ENCODE assay signal across 8 mouse cellular contexts in genomic region chr7:132810368-132810767, GRCm38 (mm10). TPM values are rescaled to one million over a fixed set of nuclear protein-coding genes. Genes with fewer than 3 reads are reported as not detected.
A peak's percentile ranks its signal among the peaks of the same experiment; 100 is the strongest.
DNase-seq lines count a peak whose midpoint lies in the region; ATAC-seq lines count a peak whose summit lies in the region.

No protein-coding gene starts in this region.

- intact Hi-C loops in left cerebral cortex, postnatal 36 days (cut with DNase I), result loop anchor here (5.0 to 10.0 kb wide), 5 partner anchors 42 to 236 kb away; partner anchors contain the start of genes Eef1akmt2 and Oat

- ATAC-seq in frontal cortex, adult (ENCODE audit: low TSS enrichment), result peak; percentile 26
- ATAC-seq in hindbrain, embryonic 13.5 days (ENCODE audit: low FRiP score), result peak; percentile 41; the same call in 1 of the 2 replicates
- ATAC-seq in midbrain, embryonic 12.5 days (ENCODE audit: low FRiP score, low read depth), result no peak

- H3K4me2 ChIP-seq in hindbrain, embryonic 13.5 days, result peak overlapping the region; percentile 94
- H3K4me2 ChIP-seq in midbrain, embryonic 12.5 days (replicated peaks), result peak overlapping the region; percentile 83

- peak; percentile 71 for DNase-seq in adrenal gland, postnatal 10 days
- DNase-seq in adrenal gland, postnatal 4 days (ENCODE audit: low spot score in 2 of 2), result no peak
- DNase-seq in cerebellum, adult 18-20 months, result peak; percentile 61 to 62
- DNase-seq in left cerebral cortex, postnatal 36 days (ENCODE audit: low spot score in 2 of 2), result peak; percentile 68 to 70
- DNase-seq in thymus, postnatal 36 days, result peak; percentile 24 to 40

- H3K4me1 ChIP-seq in hindbrain, embryonic 13.5 days (replicated peaks), result peaks cover 80% of the 10 kb centered on the region
- peaks cover 83% of the 10 kb centered on the region for H3K4me1 ChIP-seq in midbrain, embryonic 12.5 days

- H3K9ac ChIP-seq in hindbrain, embryonic 13.5 days, result peak overlapping the region; percentile 19; the same call in 1 of the 2 replicates
- no peak overlapping the region; the same call in 1 of the 2 replicates for H3K9ac ChIP-seq in midbrain, embryonic 12.5 days (replicated peaks)

- H3K36me3 ChIP-seq in hindbrain, embryonic 13.5 days, result no peaks in the 10 kb centered on the region
- no peaks in the 10 kb centered on the region for H3K36me3 ChIP-seq in midbrain, embryonic 12.5 days

- H3K27me3 ChIP-seq in hindbrain, embryonic 13.5 days, result no peaks in the 10 kb centered on the region
- no peaks in the 10 kb centered on the region for H3K27me3 ChIP-seq in midbrain, embryonic 12.5 days

- no peak overlapping the region for H3K4me3 ChIP-seq in hindbrain, embryonic 13.5 days
- no peak overlapping the region for H3K4me3 ChIP-seq in midbrain, embryonic 12.5 days

- 16% methylated on average over 6 of the region's 6 CpGs for WGBS in hindbrain, embryonic 13.5 days
- WGBS in midbrain, embryonic 12.5 days, result 12% methylated on average over 6 of the region's 6 CpGs

- H3K27ac ChIP-seq in hindbrain, embryonic 13.5 days, result peak overlapping the region; percentile 58
- H3K27ac ChIP-seq in midbrain, embryonic 12.5 days (replicated peaks), result peak overlapping the region; percentile 79

- no peaks in the 10 kb centered on the region for H3K9me3 ChIP-seq in hindbrain, embryonic 13.5 days
- no peaks in the 10 kb centered on the region for H3K9me3 ChIP-seq in midbrain, embryonic 12.5 days

RNA-seq across cellular contexts. Expression of gene Fam53b, which starts 3.3 kb away (rescaled TPM):
- total RNA-seq in adrenal gland, postnatal 10 days (2021), result 10 to 100 TPM; 58.4 to 75.1 TPM
- total RNA-seq in adrenal gland, postnatal 4 days (2021), result 10 to 100 TPM; 69.7 to 74.4 TPM
- polyA plus RNA-seq in hindbrain, embryonic 13.5 days (2015; fragmentation: Nextera tagmentation; extraction: Ambion mirVana), result 16.9 and 19.3 TPM in 2 replicates
- 10 to 100 TPM; 50.9 to 61.0 TPM for total RNA-seq in left cerebral cortex, postnatal 36 days (2021)
- 28.3 and 39.6 TPM in 2 replicates for polyA plus RNA-seq in midbrain, embryonic 12.5 days (2016; fragmentation: Nextera tagmentation; extraction: Ambion mirVana)

RNA-seq across cellular contexts. Expression of gene Eef1akmt2, which starts 42.1 kb away (rescaled TPM):
- 10 to 100 TPM; 20.9 to 27.4 TPM for total RNA-seq in adrenal gland, postnatal 10 days (2021)
- total RNA-seq in adrenal gland, postnatal 4 days (2021), result 10 to 100 TPM; 36.0 to 36.2 TPM
- polyA plus RNA-seq in hindbrain, embryonic 13.5 days (2015; fragmentation: Nextera tagmentation; extraction: Ambion mirVana), result 92.4 and 92.9 TPM in 2 replicates
- 10 to 100 TPM; 32.5 to 37.2 TPM for total RNA-seq in left cerebral cortex, postnatal 36 days (2021)
- polyA plus RNA-seq in midbrain, embryonic 12.5 days (2016; fragmentation: Nextera tagmentation; extraction: Ambion mirVana), result 91.4 and 91.6 TPM in 2 replicates

RNA-seq across cellular contexts. Expression of gene Abraxas2, which starts 48.7 kb away (rescaled TPM):
- 10 to 100 TPM; 31.3 to 33.3 TPM for total RNA-seq in adrenal gland, postnatal 10 days (2021)
- total RNA-seq in adrenal gland, postnatal 4 days (2021), result 10 to 100 TPM; 39.4 to 42.2 TPM
- polyA plus RNA-seq in hindbrain, embryonic 13.5 days (2015; fragmentation: Nextera tagmentation; extraction: Ambion mirVana), result 38.7 and 41.2 TPM in 2 replicates
- total RNA-seq in left cerebral cortex, postnatal 36 days (2021), result 10 to 100 TPM; 29.0 to 29.2 TPM
- 39.7 and 40.6 TPM in 2 replicates for polyA plus RNA-seq in midbrain, embryonic 12.5 days (2016; fragmentation: Nextera tagmentation; extraction: Ambion mirVana)

Comparison
In these comparisons a context has a peak if more than half of its experiments do, and no peak if none do; other contexts are left out.
1. DNase-seq: peak in adrenal gland, postnatal 10 days (single experiment), cerebellum, adult 18-20 months (2 of 2), left cerebral cortex, postnatal 36 days (2 of 2) and thymus, postnatal 36 days (2 of 2); none in adrenal gland, postnatal 4 days (0 of 2).